Mouse (Mus musculus): ENCODE measurements around the gene Pgrmc2. TPM values are rescaled to one million over a fixed set of nuclear protein-coding genes. Genes with fewer than 3 reads are reported as not detected.

Pgrmc2 gene
- total RNA-seq, 4 experiments from 2014 or later = 60.0 to 65.1 (median 61.4) TPM

Other genes with a start within 250 kb of the Pgrmc2 start
- 10 to 100 TPM; 15.3 to 19.8 (median 16.7) TPM for gene Mfsd8, start 236.2 kb downstream of the Pgrmc2 start, total RNA-seq (2022)
- 10 to 100 TPM; 12.4 to 15.1 (median 13.3) TPM for gene Abhd18, start 236.1 kb downstream of the Pgrmc2 start, total RNA-seq (2022)
- gene 1700034I23Rik, start 180.5 kb downstream of the Pgrmc2 start, total RNA-seq (2022) = under 1 TPM in 2 of 4 experiments, not detected in 2; 0.15 to 0.41 TPM
- 10 to 100 TPM; 19.7 to 23.1 (median 22.4) TPM for gene Larp1b, start 133.2 kb downstream of the Pgrmc2 start, total RNA-seq (2022)

Measured in left cerebral cortex, adult 8-10 months (tissue).